Mouse (Mus musculus) monocyte, adult 5-6 weeks (primary cell): ENCODE results near the gene Kcnh1. TPM values are rescaled to one million over a fixed set of nuclear protein-coding genes. Genes with fewer than 3 reads are reported as not detected.

ENCODE experiments used
- ATAC-seq: fragments of 153-309, 156-312 bp; replicated peaks from 2 replicates; pipeline ENCODE4 v1.8.0; 2017; ENCODE audit warnings: mild to moderate bottlenecking; ENCODE audit not compliant: low TSS enrichment, insufficient number of reproducible peaks, severe bottlenecking, poor library complexity, low FRiP score
- total RNA-seq: library from RNA; stranded (forward); fragments of 200-1000, 200-491, 200-594 nt; gene quantifications from 3 replicates; pipeline ENCODE4 v1.2.3, GENCODE M21; 2017

Gene Kcnh1
- not detected in 3 replicates for total RNA-seq

GRCm38 (mm10) chr1:192190508-192191321 lies at the start of gene Kcnh1:
Gene Kcnh1, plus strand, starts transcription at chr1:192190774.
- no peak for ATAC-seq

- ATAC-seq, result no peak
Observed at GRCm38 (mm10) chr1:192151179-192151578, 39.4 kb upstream of the Kcnh1 start.

- ATAC-seq, result no peak
Observed at GRCm38 (mm10) chr1:192171477-192171876, 19.1 kb upstream of the Kcnh1 start.

- ATAC-seq, result no peak
Observed at GRCm38 (mm10) chr1:192179877-192180276, 10.7 kb upstream of the Kcnh1 start.

GRCm38 (mm10) chr1:192181696-192182257 lies 8.8 kb upstream of the Kcnh1 start:
- ATAC-seq, result no peak

GRCm38 (mm10) chr1:192189056-192189455 lies 1.5 kb upstream of the Kcnh1 start:
- no peak for ATAC-seq

- no peak for ATAC-seq
Observed at GRCm38 (mm10) chr1:192189771-192190170, 803 bp upstream of the Kcnh1 start.

- no peak for ATAC-seq
Observed at GRCm38 (mm10) chr1:192191322-192191639, 707 bp downstream of the Kcnh1 start.

- no peak for ATAC-seq
Observed at GRCm38 (mm10) chr1:192191859-192192258, 1.3 kb downstream of the Kcnh1 start.

GRCm38 (mm10) chr1:192192710-192193109 lies 2.1 kb downstream of the Kcnh1 start:
- ATAC-seq, result no peak

- no peak for ATAC-seq
Observed at GRCm38 (mm10) chr1:192193656-192194055, 3.1 kb downstream of the Kcnh1 start.

GRCm38 (mm10) chr1:192197495-192197894 lies 6.9 kb downstream of the Kcnh1 start:
- no peak for ATAC-seq

- ATAC-seq, result no peak
Observed at GRCm38 (mm10) chr1:192202936-192203335, 12.4 kb downstream of the Kcnh1 start.

- no peak for ATAC-seq
Observed at GRCm38 (mm10) chr1:192207956-192208355, 17.4 kb downstream of the Kcnh1 start.

GRCm38 (mm10) chr1:192212448-192212847 lies 21.9 kb downstream of the Kcnh1 start:
- ATAC-seq, result no peak

- no peak for ATAC-seq
Observed at GRCm38 (mm10) chr1:192214666-192215065, 24.1 kb downstream of the Kcnh1 start.

GRCm38 (mm10) chr1:192220156-192220555 lies 29.6 kb downstream of the Kcnh1 start:
- ATAC-seq, result no peak

GRCm38 (mm10) chr1:192224161-192224560 lies 33.6 kb downstream of the Kcnh1 start:
- no peak for ATAC-seq

- ATAC-seq, result no peak
Observed at GRCm38 (mm10) chr1:192232696-192233095, 42.1 kb downstream of the Kcnh1 start.

GRCm38 (mm10) chr1:192246836-192247235 lies 56.3 kb downstream of the Kcnh1 start:
- ATAC-seq, result no peak
